Mouse (Mus musculus) thymus, postnatal 4 days (tissue): ENCODE measurements around the gene Stub1.

Experiments used
- DNase-seq: peaks from one replicate; pipeline ENCODE4 v3.0.0; 2021

Stub1 gene

DNA sequence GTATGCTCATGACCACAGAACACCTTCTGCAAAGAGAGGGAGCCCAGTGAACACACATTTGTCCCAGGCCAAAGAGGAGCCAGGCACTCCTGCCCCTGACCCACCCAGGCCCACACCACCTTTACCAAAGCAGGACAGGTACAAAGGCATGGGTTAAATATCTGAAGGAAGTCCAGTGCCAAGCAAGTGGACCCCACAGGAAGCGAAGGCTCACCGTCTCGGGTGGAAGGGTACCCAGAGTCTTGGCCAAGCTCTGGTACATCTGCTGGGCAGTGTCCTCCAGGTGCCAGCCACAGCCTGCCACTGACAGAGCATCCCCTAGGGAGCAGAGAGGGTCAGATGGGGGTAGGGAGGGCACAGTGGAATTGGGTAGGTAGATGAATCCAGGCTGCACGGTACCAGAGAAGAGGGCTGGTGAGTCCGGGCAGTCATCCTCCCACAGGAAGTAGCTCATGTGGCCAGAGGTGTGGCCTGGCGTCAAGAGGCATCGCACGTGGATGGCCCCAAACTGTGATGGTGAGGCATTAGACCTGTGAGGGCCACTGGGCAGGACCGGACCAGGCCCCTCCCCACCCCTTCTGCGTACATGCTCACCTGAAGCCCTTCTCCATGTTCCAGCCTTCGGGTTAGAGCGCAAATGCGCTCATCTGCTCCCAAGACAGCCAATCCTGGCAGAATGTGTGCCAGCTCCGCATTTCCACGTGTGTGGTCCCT is 49.2 kb downstream of the Stub1 start:
- DNase-seq = no peak

DNA sequence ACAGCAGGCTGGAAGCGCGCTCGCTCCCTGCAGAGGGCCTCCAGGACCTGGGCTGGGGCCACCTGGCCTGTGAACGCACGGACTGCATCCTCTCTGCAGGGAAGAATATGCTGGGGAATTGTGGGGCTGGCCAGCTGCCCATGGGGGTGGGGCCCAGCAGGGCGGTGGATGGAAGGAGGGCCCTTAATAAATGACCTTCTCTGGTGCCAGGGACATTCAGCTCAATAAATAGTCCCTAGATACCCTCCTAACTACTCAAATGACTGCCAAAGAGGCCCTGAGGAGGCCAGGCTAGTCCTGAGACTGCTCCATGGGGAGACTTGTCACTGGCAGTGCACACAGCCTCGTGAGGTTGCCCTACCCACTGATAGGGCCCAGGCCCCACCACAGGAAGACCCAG is 50.1 kb downstream of the Stub1 start:
- DNase-seq = no peak

- DNase-seq = no peak
Measured at GRCm38 (mm10) chr17:25781339-25781738, 51.9 kb downstream of the Stub1 start.
